In the genomic region with DNA sequence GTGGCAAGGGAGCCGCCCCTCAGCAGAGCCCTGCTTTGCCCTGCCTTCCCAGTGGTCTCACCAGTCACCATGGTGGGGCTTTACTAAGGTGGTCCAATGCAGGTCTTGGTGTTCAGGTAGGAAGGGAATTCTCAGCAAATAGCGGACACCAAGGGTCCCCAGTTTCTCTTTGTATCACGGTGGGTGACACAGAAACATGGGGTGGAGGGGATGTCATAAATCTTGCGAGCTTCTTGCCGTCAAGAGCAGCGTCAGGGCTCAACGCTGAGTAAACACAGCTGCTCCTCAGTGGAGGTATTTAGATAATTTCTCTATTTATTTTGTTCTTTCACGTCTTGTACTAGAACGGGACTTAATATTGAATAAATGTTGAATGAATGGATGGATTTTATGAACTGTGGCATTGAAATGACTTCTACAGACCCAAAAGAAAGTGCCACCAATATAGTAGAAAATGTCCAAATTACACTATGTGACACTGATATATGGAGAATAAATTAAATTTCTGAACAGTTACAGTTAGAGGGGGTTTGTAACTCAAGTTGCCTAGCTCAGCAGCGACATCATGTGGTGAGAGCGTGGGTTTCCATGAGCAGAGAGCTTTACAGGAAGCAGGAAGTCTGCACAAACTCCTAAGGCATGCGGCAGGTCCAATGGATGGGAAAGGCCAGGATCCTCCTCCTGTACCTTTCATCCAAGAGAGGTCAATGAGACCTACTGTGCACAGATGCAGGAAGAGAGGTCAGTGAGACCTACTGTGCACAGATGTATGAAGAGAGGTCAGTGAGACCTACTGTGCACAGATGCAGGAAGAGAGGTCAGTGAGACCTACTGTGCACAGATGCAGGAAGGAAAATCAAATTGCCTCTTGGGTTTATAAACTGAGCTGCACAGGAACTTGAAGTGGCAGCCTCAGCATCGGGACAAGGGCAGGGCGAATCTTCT, we compare ENCODE assay signal across 8 mouse cellular contexts. TPM values are rescaled to one million over a fixed set of nuclear protein-coding genes. Genes with fewer than 3 reads are reported as not detected.
DNase-seq lines count a peak whose midpoint lies in the region; ATAC-seq and TF ChIP-seq lines count a peak whose summit lies in the region.

No protein-coding gene starts in this region.

- H3K4me1 ChIP-seq in E14TG2a.4 (replicated peaks; ENCODE audit: low read depth, low read length), result peaks cover 14% of the 10 kb centered on the region
- peaks cover 14% of the 10 kb centered on the region for H3K4me1 ChIP-seq in forebrain, embryonic 13.5 days
- no peaks in the 10 kb centered on the region for H3K4me1 ChIP-seq in lung, embryonic 16.5 days (replicated peaks; ENCODE audit: control insufficient read depth, insufficient read depth, low read length)

- H3K9ac ChIP-seq in forebrain, embryonic 13.5 days, result no peak overlapping the region
- no peak overlapping the region for H3K9ac ChIP-seq in lung, embryonic 16.5 days (ENCODE audit: low read length)

- no peak overlapping the region for H3K4me2 ChIP-seq in forebrain, embryonic 13.5 days
- H3K4me2 ChIP-seq in lung, embryonic 16.5 days (ENCODE audit: low read depth, low read length), result no peak overlapping the region

- peak; percentile 80 for ATAC-seq in forebrain, embryonic 13.5 days
- peak; percentile 79 for ATAC-seq in lung, embryonic 16.5 days (ENCODE audit: low read depth)

- DNase-seq in brain, embryonic 14.5 days (ENCODE audit: low read depth), result peak; percentile 93
- peak; percentile 92 for DNase-seq in heart, postnatal 4 days
- peak; percentile 87 for DNase-seq in layer of hippocampus, adult 11-12 months (ENCODE audit: low spot score)
- DNase-seq in ovary, postnatal 14 days (ENCODE audit: low spot score), result peak; percentile 74
- DNase-seq in thymus, postnatal 25 days, result peak; percentile 88

- TF ChIP-seq POLR2A in brain, embryonic 14.5 days (IDR thresholded peaks at IDR 0.05; ENCODE audit: borderline replicate concordance, extremely low read depth, insufficient read depth, insufficient read length, poor library complexity, severe bottlenecking), result no peak

- 72% methylated on average over 14 of the region's 14 CpGs for WGBS in forebrain, embryonic 13.5 days
- 33% methylated on average over 14 of the region's 14 CpGs for WGBS in lung, embryonic 16.5 days

- peak; percentile 78 for TF ChIP-seq CTCF in E14TG2a.4 (conservative IDR thresholded peaks at IDR 0.05; ENCODE audit: low read length)
- TF ChIP-seq CTCF in brain, embryonic 14.5 days (IDR thresholded peaks at IDR 0.05; ENCODE audit: borderline replicate concordance, extremely low read depth, insufficient read depth, insufficient read length), result peak; percentile 92

- H3K27me3 ChIP-seq in E14TG2a.4 (ENCODE audit: insufficient read depth, low read length), result peaks cover 8% of the 10 kb centered on the region
- H3K27me3 ChIP-seq in forebrain, embryonic 13.5 days, result no peaks in the 10 kb centered on the region
- no peaks in the 10 kb centered on the region for H3K27me3 ChIP-seq in lung, embryonic 16.5 days (ENCODE audit: control insufficient read depth, insufficient read depth, low read depth, low read length)

- H3K9me3 ChIP-seq in E14TG2a.4 (ENCODE audit: low read length), result no peaks in the 10 kb centered on the region
- H3K9me3 ChIP-seq in forebrain, embryonic 13.5 days (replicated peaks), result no peaks in the 10 kb centered on the region
- H3K9me3 ChIP-seq in lung, embryonic 16.5 days (ENCODE audit: control insufficient read depth, low read length), result no peaks in the 10 kb centered on the region

- H3K36me3 ChIP-seq in E14TG2a.4 (ENCODE audit: insufficient read depth, low read length), result peaks cover 11% of the 10 kb centered on the region; the same call in 1 of the 2 replicates
- H3K36me3 ChIP-seq in forebrain, embryonic 13.5 days (ENCODE audit: poor library complexity, severe bottlenecking), result no peaks in the 10 kb centered on the region
- H3K36me3 ChIP-seq in lung, embryonic 16.5 days (ENCODE audit: control insufficient read depth, insufficient read depth, low read length), result no peaks in the 10 kb centered on the region

- no peak overlapping the region for H3K27ac ChIP-seq in forebrain, embryonic 13.5 days
- no peak overlapping the region for H3K27ac ChIP-seq in lung, embryonic 16.5 days (ENCODE audit: low read length)

- H3K4me3 ChIP-seq in E14TG2a.4 (replicated peaks; ENCODE audit: low read length), result no peak overlapping the region
- H3K4me3 ChIP-seq in forebrain, embryonic 13.5 days, result no peak overlapping the region
- H3K4me3 ChIP-seq in lung, embryonic 16.5 days (ENCODE audit: low read length), result no peak overlapping the region

RNA-seq across cellular contexts. Expression of a gene that starts 54.7 kb away (rescaled TPM):
- polyA plus RNA-seq in brain, embryonic 14.5 days (2012; rRNA removed), result 6.3 and 7.2 TPM in 2 replicates
- 9.0 and 9.8 TPM in 2 replicates for polyA plus RNA-seq in forebrain, embryonic 13.5 days (2015; fragmentation: Nextera tagmentation; extraction: Ambion mirVana)
- total RNA-seq in heart, postnatal 4 days (2021), result 1 to 10 TPM; 8.0 to 8.2 TPM
- polyA plus RNA-seq in lung, embryonic 16.5 days (2015; fragmentation: Nextera tagmentation; extraction: Ambion mirVana), result 7.5 and 7.9 TPM in 2 replicates
